Mouse (Mus musculus): ENCODE results near the gene Tent4b. TPM values are rescaled to one million over a fixed set of nuclear protein-coding genes. Genes with fewer than 3 reads are reported as not detected.
A peak's percentile ranks its signal among the peaks of the same experiment; 100 is the strongest.

The Tent4b gene
- total RNA-seq, 1 experiment from 2014 or later, result 46.8 TPM

GRCm38 (mm10) chr8:88294977-88295376 lies 96.0 kb downstream of the Tent4b start:
- no peak for ATAC-seq (replicated peaks; ENCODE audit: low read depth, poor library complexity, severe bottlenecking)

GRCm38 (mm10) chr8:88297976-88298732 lies 99.1 kb downstream of the Tent4b start:
- ATAC-seq (replicated peaks; ENCODE audit: low read depth, poor library complexity, severe bottlenecking), result peak; percentile 53

GRCm38 (mm10) chr8:88298733-88299103 lies 99.7 kb downstream of the Tent4b start:
- ATAC-seq (replicated peaks; ENCODE audit: low read depth, poor library complexity, severe bottlenecking), result no peak

- ATAC-seq (replicated peaks; ENCODE audit: low read depth, poor library complexity, severe bottlenecking), result peak; percentile 77
These were observed 101.0 kb downstream of the Tent4b start for GRCm38 (mm10) chr8:88299907-88300603.

GRCm38 (mm10) chr8:88301589-88302437 lies 102.8 kb downstream of the Tent4b start:
- no peak for ATAC-seq (replicated peaks; ENCODE audit: low read depth, poor library complexity, severe bottlenecking)

GRCm38 (mm10) chr8:88305814-88306213 lies 106.8 kb downstream of the Tent4b start:
- ATAC-seq (replicated peaks; ENCODE audit: low read depth, poor library complexity, severe bottlenecking), result peak; percentile 34

GRCm38 (mm10) chr8:88306511-88306910 lies 107.5 kb downstream of the Tent4b start:
- peak; percentile 30; the same call in 1 of the 2 replicates for ATAC-seq (replicated peaks; ENCODE audit: low read depth, poor library complexity, severe bottlenecking)

- ATAC-seq (replicated peaks; ENCODE audit: low read depth, poor library complexity, severe bottlenecking), result no peak
These were observed 108.7 kb downstream of the Tent4b start for GRCm38 (mm10) chr8:88307736-88308135.

Other genes with a start within 250 kb of the Tent4b start
- gene Zfp423, start 239.6 kb upstream of the Tent4b start, total RNA-seq (2017), result not detected in 2 replicates
- gene Cnep1r1, start 80.4 kb upstream of the Tent4b start, total RNA-seq (2017), result 16.5 and 18.2 TPM in 2 replicates
- 55.4 and 58.3 TPM in 2 replicates for gene Heatr3, start 61.4 kb upstream of the Tent4b start, total RNA-seq (2017)
- gene Adcy7, start 73.2 kb downstream of the Tent4b start, total RNA-seq (2017), result 41.1 and 46.5 TPM in 2 replicates
- gene Brd7, start 163.0 kb downstream of the Tent4b start, total RNA-seq (2017), result 69.6 and 88.8 TPM in 2 replicates